Mouse (Mus musculus): ENCODE measurements at regions not wholly inside any gene's neighbourhood (a gene's known extent, or its start where the extent isn't known, plus 50 kb on each side); places are given as distances from the start of the nearest gene placed in this dataset.
A peak's percentile ranks its signal among the peaks of the same experiment; 100 is the strongest.

DNA sequence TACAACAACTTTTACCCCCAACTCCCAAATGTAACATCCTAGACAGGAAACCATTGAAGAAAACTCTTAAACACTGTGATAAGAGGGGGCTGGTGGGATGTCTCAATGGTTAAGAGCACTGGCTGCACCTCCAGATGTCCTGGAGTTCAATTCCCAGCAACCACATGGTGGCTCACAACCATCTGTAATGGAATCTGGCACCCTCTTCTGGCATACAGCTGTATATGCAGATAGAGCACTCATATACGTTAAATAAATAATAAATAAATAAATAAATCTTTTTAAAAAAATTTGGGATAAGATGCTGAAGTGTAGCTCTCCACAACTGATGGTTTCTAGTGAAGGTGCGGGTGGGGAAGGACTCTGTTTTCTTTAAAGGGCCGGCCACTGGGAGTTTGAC lies 69.3 kb downstream of the Kctd15 start:
- H3K27ac ChIP-seq (replicated peaks), result no peak overlapping the region

DNA sequence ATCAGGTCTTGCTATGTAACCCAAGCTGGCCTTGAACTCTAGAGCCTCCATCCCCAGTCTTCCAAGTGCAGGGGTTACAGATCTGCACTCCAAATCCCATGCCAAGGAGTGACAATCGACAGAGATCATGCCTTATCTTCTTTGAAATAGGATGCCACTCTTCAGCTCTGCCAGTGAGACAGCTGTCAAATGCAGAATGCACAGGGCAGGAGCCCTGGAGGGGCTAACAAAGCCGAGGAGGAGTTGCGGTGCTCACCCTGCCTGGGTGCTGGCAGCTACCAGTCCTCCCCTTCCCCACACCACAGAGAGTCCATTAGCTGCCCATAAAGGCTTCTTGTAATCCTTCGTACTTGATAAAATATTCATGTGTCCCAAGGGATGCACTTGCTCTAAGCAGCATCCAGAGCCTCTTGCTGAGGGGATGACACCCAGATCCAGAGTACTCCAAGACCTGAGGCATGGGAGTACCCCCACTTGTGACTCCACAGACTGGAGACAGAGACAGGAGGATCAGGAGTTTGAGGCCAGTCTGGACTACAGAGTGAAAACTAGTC lies 71.1 kb downstream of the Kctd15 start:
- Histone ChIP-seq H3K4me1 (no peaks in the 10 kb centered on the region), H3K27me3 (no peaks in the 10 kb centered on the region), H3K27ac (replicated peaks) (no peak overlapping the region), H3K9me3 (replicated peaks) (peaks cover 11% of the 10 kb centered on the region; the same call in 1 of the 2 replicates), H3K9ac (no peak overlapping the region), H3K4me3 (replicated peaks) (no peak overlapping the region), H3K4me2 (replicated peaks) (no peak overlapping the region), H3K36me3 (no peaks in the 10 kb centered on the region)
- ATAC-seq (ENCODE audit: insufficient number of reproducible peaks, low FRiP score, low TSS enrichment, low read depth), result no peak
- WGBS, result 60% methylated on average over 4 of the region's 4 CpGs

More for the DNA sequence above, 69.3 kb downstream of the Kctd15 start:
- no peak for ATAC-seq (ENCODE audit: insufficient number of reproducible peaks, low FRiP score, low TSS enrichment, low read depth)
- Histone ChIP-seq H3K9ac (no peak overlapping the region), H3K9me3 (replicated peaks) (peaks cover 11% of the 10 kb centered on the region; the same call in 1 of the 2 replicates), H3K27me3 (no peaks in the 10 kb centered on the region), H3K36me3 (no peaks in the 10 kb centered on the region), H3K4me3 (replicated peaks) (no peak overlapping the region), H3K4me2 (replicated peaks) (no peak overlapping the region), H3K4me1 (no peaks in the 10 kb centered on the region)
- 96% methylated on average over 3 of the region's 3 CpGs for WGBS

DNA sequence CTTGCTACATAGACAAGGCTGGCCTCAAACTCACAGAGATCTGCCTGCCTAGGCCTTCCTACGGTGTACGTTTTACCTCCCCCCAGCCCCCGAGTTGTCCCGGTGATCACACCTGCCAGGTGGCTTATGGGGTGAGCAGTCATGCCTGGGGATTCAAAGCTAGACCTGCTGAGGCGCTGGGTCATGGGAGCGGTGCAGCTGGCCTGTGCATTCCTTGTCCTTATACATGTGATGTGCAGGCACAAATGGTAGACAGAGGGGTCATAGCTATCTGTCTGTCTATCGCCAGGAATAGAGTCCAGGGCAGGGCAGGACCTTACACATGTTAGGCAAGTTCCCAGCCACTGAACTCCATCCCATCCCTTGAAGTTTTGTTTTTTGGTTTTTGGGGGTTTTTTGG lies 71.7 kb downstream of the Kctd15 start:
- Histone ChIP-seq H3K9ac (no peak overlapping the region), H3K27ac (replicated peaks) (no peak overlapping the region), H3K36me3 (no peaks in the 10 kb centered on the region), H3K4me2 (replicated peaks) (no peak overlapping the region), H3K4me3 (replicated peaks) (no peak overlapping the region), H3K9me3 (replicated peaks) (peaks cover 11% of the 10 kb centered on the region; the same call in 1 of the 2 replicates), H3K4me1 (no peaks in the 10 kb centered on the region), H3K27me3 (no peaks in the 10 kb centered on the region)
- ATAC-seq (ENCODE audit: insufficient number of reproducible peaks, low FRiP score, low TSS enrichment, low read depth), result no peak
- WGBS, result 90% methylated on average over 7 of the region's 7 CpGs

DNA sequence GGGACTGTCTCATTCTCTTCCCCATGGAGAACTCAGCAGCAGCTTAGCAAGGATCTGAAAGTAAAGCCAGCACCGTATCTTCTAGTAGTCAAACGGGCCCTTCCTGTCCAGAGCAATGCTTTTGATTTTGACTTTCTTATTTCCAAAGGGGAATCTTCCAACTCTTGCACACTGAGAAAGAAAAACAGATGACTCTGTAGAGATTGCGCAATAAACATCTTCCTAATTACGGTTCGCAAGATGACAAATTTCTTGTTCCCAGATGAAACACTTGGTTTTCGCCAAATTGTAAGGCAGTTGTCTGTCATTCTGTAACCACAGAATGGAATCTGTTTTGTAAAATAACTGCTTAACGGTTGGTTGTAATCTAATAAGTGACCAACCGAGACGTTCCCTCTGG lies 75.7 kb downstream of the Kctd15 start:
- no peak for ATAC-seq (ENCODE audit: insufficient number of reproducible peaks, low FRiP score, low TSS enrichment, low read depth)

DNA sequence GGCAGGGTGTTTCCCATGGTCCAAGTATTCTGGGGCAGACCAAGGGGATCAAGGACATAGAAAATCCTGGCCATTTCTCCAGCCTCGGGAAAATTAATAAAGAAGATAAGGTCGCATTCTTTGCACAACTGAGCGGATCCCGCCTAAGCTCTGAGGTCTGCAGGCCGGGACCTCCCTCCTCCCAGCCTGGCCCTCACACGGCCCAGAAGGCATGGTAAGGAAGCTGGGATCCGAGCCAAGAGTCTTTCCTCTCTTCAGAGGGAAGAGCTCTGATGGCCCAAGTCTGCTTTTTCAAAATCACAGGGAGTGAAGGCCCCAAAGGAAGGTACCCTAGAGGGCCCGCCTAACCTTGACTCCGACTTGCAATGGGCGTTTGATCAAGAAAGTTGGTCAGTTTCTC lies 85.2 kb downstream of the Kctd15 start:
- no peak overlapping the region; the same call in 1 of the 2 replicates for H3K9ac ChIP-seq
- H3K27ac ChIP-seq (replicated peaks), result peak overlapping the region; percentile 78
- ATAC-seq (ENCODE audit: insufficient number of reproducible peaks, low FRiP score, low TSS enrichment, low read depth), result peak; percentile 64; the same call in 1 of the 2 replicates
- H3K27me3 ChIP-seq, result no peaks in the 10 kb centered on the region
- H3K4me1 ChIP-seq, result peaks cover 18% of the 10 kb centered on the region
- 34% methylated on average over 10 of the region's 10 CpGs for WGBS
- peak overlapping the region; percentile 65; the same call in 1 of the 2 replicates for H3K4me2 ChIP-seq (replicated peaks)
- H3K4me3 ChIP-seq (replicated peaks), result no peak overlapping the region
- H3K9me3 ChIP-seq (replicated peaks), result no peaks in the 10 kb centered on the region
- H3K36me3 ChIP-seq, result no peaks in the 10 kb centered on the region

More for the DNA sequence above, 75.7 kb downstream of the Kctd15 start:
- 64% methylated on average over 9 of the region's 9 CpGs for WGBS
- Histone ChIP-seq H3K4me3 (replicated peaks) (no peak overlapping the region), H3K9ac (no peak overlapping the region), H3K36me3 (no peaks in the 10 kb centered on the region), H3K4me2 (replicated peaks) (no peak overlapping the region), H3K27me3 (no peaks in the 10 kb centered on the region), H3K4me1 (no peaks in the 10 kb centered on the region), H3K9me3 (replicated peaks) (peaks cover 5% of the 10 kb centered on the region; the same call in 1 of the 2 replicates), H3K27ac (replicated peaks) (no peak overlapping the region; the same call in 1 of the 2 replicates)

DNA sequence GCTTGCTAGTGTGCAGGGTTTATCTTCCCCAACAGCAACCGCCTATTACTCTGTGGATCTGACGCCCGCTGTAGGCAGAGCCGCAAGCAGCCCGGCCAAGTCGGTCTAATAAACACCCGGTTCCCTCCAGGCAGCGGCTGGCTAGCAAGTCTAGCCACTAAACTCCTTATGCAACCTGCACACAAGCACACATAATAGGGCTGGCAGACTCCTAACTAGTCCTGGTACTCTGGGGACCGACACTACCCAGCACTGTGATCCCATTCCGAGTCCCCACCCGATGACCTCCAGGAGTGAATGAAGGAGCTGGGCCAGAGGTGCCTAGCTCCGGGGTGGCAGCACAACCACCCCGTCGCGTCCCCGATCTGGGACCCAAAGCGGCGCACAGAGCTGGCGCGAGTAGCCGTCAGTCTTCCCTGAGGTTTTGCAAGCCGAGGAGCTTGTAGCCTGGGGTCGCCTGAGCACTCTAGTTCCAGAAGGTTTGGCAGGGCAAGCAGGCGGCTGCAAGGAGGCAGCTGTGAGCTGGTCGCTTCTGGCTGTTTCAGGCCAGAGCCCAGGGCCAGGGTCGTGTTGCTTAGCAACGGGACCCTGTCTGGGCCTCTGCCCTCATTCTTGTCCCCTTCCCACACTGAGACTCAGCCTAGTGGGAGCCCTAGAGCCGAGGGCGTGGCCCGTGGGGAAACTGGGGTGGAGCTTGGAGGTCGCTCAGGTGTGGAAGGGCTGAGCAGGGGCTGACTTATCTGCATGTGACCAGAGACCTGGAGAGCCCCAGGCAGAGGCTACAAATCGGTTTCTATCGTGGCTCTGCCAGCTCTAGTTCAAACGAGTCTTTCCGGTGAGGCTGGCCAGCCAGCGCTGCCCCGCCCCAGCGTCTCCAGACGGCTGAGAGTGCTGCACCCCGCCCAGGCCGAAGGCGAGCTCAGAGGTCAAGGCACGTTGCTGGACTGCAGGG lies 86.1 kb downstream of the Kctd15 start:
- Histone ChIP-seq H3K4me2 (replicated peaks) (peak overlapping the region; percentile 65), H3K9me3 (replicated peaks) (no peaks in the 10 kb centered on the region), H3K9ac (peak overlapping the region; percentile 22; the same call in 1 of the 2 replicates), H3K27me3 (no peaks in the 10 kb centered on the region), H3K27ac (replicated peaks) (peak overlapping the region; percentile 78), H3K4me3 (replicated peaks) (peak overlapping the region; percentile 35), H3K36me3 (no peaks in the 10 kb centered on the region), H3K4me1 (peaks cover 18% of the 10 kb centered on the region)
- WGBS, result 2% methylated on average over 43 of the region's 43 CpGs
- ATAC-seq (ENCODE audit: insufficient number of reproducible peaks, low FRiP score, low TSS enrichment, low read depth), result peak; percentile 66

DNA sequence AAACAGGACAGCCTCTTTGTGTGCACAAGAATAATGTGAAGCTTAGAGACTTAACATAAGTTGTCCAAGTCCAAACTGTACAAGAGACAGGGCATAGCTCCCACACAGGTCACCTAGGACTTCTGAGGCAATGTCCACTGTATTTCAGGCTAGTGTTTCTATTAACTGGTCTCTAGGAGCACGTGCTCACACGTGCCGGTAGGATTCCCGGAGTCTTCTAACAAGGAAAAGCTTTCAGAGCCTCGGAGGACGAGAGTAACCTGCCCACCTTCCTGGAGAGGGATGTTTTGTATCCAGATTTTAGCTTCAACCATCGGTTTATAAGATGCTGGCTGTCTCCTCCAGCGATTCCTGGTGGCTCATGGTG lies 86.8 kb downstream of the Kctd15 start:
- Histone ChIP-seq H3K9me3 (replicated peaks) (no peaks in the 10 kb centered on the region), H3K36me3 (no peaks in the 10 kb centered on the region), H3K4me2 (replicated peaks) (peak overlapping the region; percentile 65), H3K27ac (replicated peaks) (0 out of 2 replicates have a peak overlapping the region, but pooled peaks have one; percentile 78), H3K27me3 (no peaks in the 10 kb centered on the region), H3K4me1 (peaks cover 18% of the 10 kb centered on the region), H3K9ac (no peak overlapping the region), H3K4me3 (replicated peaks) (peak overlapping the region; percentile 35)
- WGBS, result 15% methylated on average over 8 of the region's 8 CpGs
- no peak for ATAC-seq (ENCODE audit: insufficient number of reproducible peaks, low FRiP score, low TSS enrichment, low read depth)

DNA sequence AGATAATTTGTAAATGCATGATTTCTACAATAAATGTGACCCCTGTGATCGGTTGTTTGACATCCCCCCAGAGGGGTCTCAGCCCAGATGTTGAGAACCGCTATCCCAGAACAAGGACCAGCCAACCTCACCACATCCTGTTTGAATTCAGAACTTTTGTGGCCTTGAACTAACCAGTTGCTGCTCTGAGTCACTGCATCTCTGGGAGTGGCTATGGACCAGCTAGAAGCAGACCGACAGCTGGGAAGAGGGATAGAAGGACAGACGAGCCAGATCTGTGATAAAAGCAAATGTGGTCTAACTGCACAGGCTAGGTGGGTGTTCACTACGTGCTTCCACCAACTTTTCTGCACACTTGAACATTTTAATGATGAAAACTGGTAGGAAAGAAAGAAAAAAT lies 89.0 kb downstream of the Kctd15 start:
- Histone ChIP-seq H3K27ac (replicated peaks) (no peak overlapping the region), H3K4me3 (replicated peaks) (no peak overlapping the region), H3K4me1 (peaks cover 18% of the 10 kb centered on the region), H3K9ac (no peak overlapping the region), H3K4me2 (replicated peaks) (no peak overlapping the region), H3K27me3 (no peaks in the 10 kb centered on the region), H3K36me3 (no peaks in the 10 kb centered on the region), H3K9me3 (replicated peaks) (no peaks in the 10 kb centered on the region)
- no peak for ATAC-seq (ENCODE audit: insufficient number of reproducible peaks, low FRiP score, low TSS enrichment, low read depth)
- WGBS, result 53% methylated on average over 5 of the region's 5 CpGs

DNA sequence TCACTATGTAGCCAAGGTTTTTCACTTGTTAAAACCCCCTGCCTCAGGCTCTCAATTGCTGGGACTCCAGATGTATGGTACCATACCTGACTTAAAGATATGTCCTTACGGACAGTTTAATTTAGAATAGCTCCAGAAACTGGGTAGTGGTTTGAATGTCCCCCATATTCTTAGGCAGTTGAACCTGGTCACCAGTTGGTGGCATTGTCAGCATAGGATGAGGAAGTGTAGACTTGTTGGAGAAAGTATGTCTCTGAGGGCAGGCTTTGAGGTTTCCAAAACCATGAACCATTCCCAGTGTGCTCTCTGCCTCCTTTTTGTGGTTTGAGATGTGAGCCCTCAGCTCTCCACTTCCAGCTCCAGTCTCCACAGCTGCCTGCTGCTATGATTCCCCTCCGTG lies 94.4 kb downstream of the Kctd15 start:
- Histone ChIP-seq H3K4me3 (replicated peaks) (no peak overlapping the region), H3K27me3 (no peaks in the 10 kb centered on the region), H3K9me3 (replicated peaks) (no peaks in the 10 kb centered on the region), H3K9ac (no peak overlapping the region), H3K4me2 (replicated peaks) (no peak overlapping the region), H3K36me3 (no peaks in the 10 kb centered on the region), H3K27ac (replicated peaks) (no peak overlapping the region), H3K4me1 (no peaks in the 10 kb centered on the region)
- ATAC-seq (ENCODE audit: insufficient number of reproducible peaks, low FRiP score, low TSS enrichment, low read depth), result no peak
- WGBS, result 60% methylated on average over 2 of the region's 2 CpGs

DNA sequence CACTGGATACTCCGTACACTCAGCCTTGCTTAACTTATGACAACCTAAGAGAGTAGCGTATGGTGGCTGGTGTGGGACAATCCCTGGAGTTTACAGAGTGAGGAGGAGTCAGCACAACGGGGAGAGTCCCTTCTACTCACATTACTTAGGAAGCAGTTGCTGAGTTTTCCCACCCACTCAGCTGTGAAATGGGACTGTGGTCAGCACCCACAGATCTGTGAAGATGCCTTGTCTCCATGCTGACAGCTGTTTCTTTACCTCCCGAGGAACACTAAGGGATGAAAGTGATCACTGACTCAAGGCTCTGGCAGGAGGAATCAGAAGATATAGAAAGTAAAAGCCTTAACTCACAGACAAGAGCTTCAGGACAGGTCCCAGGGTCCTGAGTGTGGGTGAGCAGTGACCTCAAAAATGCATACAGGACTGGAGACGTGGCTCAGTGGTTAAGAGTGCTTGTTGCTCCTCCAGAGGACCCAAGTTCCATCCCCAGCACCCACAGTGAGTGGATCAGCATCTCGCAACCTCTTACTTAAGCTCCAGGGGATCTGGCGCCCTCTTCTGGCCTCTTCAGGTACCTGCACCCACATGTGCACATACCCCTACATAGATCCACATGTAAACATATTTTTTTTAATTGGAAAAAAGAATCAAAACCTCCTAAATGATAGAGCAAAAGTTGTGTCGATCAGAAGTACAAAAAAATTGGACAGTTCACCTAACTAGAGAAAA lies 97.8 kb downstream of the Kctd15 start:
- H3K9me3 ChIP-seq (replicated peaks), result no peaks in the 10 kb centered on the region
- H3K4me2 ChIP-seq (replicated peaks), result no peak overlapping the region
- no peaks in the 10 kb centered on the region for H3K27me3 ChIP-seq
- H3K4me3 ChIP-seq (replicated peaks), result no peak overlapping the region
- no peak overlapping the region for H3K9ac ChIP-seq
- WGBS, result 75% methylated on average over 8 of the region's 8 CpGs
- no peaks in the 10 kb centered on the region for H3K36me3 ChIP-seq
- H3K27ac ChIP-seq (replicated peaks), result no peak overlapping the region
- ATAC-seq (ENCODE audit: insufficient number of reproducible peaks, low FRiP score, low TSS enrichment, low read depth), result no peak
- no peaks in the 10 kb centered on the region for H3K4me1 ChIP-seq

DNA sequence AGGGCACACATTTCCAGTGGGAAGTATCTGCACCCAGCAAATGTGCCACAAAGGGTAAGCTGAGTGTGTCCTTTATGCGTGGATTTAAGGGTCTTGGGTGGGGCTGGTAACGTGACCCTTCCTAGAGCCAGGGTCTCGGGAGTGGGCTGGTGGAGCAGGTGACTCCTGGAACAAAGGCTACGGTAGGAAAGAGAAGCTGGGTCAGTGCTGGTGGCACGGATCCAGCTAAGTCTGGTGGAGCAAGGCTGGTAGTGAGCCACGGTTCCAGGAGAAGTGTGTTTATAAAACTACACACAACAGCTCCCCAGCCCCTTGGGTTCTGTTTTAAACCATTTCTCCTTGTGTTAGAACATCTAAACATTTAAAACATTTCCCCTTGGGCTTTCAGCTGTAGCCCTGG lies 101.3 kb downstream of the Kctd15 start:
- Histone ChIP-seq H3K27ac (replicated peaks) (0 out of 2 replicates have a peak overlapping the region, but pooled peaks have one; percentile 34), H3K27me3 (no peaks in the 10 kb centered on the region), H3K36me3 (no peaks in the 10 kb centered on the region), H3K9me3 (replicated peaks) (no peaks in the 10 kb centered on the region), H3K9ac (no peak overlapping the region), H3K4me2 (replicated peaks) (no peak overlapping the region), H3K4me3 (replicated peaks) (no peak overlapping the region), H3K4me1 (no peaks in the 10 kb centered on the region)
- no peak for ATAC-seq (ENCODE audit: insufficient number of reproducible peaks, low FRiP score, low TSS enrichment, low read depth)
- WGBS, result 50% methylated on average over 6 of the region's 6 CpGs

Measured in embryonic facial prominence, embryonic 15.5 days (tissue).